Mouse (Mus musculus) forebrain, postnatal 0 days (tissue): ENCODE results near the gene Enpp5. TPM values are rescaled to one million over a fixed set of nuclear protein-coding genes. Genes with fewer than 3 reads are reported as not detected.

Experiments used
- ATAC-seq: fragments of 200-750 bp; cut with Nextera tagmentation; 2 replicates; pipeline ENCODE4 v1.8.0; 2017; ENCODE audit warnings: mild to moderate bottlenecking, moderate library complexity
- DNase-seq: peaks from one replicate; pipeline ENCODE4 v3.0.0-alpha.2; 2015
- H3K27ac ChIP-seq: fragments of 300-500 bp; sonication (generic); 2 replicates; pipeline ENCODE4 v1.5.1; 2014; ENCODE audit warnings: low read depth, mild to moderate bottlenecking, antibody characterized with exemption, low read length, moderate library complexity, mixed read lengths
- H3K27me3 ChIP-seq: fragments of 300-500 bp; sonication (generic); 2 replicates; pipeline ENCODE4 v1.6.1; 2014; ENCODE audit warnings: mild to moderate bottlenecking, low read length, mixed read lengths; ENCODE audit not compliant: insufficient read depth
- H3K36me3 ChIP-seq: fragments of 300-500 bp; sonication (generic); 2 replicates; pipeline ENCODE4 v1.6.1; 2014; ENCODE audit warnings: mild to moderate bottlenecking, moderate library complexity; ENCODE audit not compliant: insufficient read depth
- H3K4me1 ChIP-seq: fragments of 300-500 bp; sonication (generic); 2 replicates; pipeline ENCODE4 v1.6.1; 2014; ENCODE audit warnings: antibody characterized with exemption; ENCODE audit not compliant: insufficient read depth
- H3K4me2 ChIP-seq: fragments of 300-500 bp; sonication (generic); 2 replicates; pipeline ENCODE4 v1.6.1; 2014; ENCODE audit warnings: low read depth, mild to moderate bottlenecking, moderate library complexity
- H3K4me3 ChIP-seq: fragments of 300-500 bp; sonication (generic); 2 replicates; pipeline ENCODE4 v1.5.1; 2014; ENCODE audit warnings: low read depth, low read length, mixed read lengths
- H3K9ac ChIP-seq: fragments of 300-500 bp; sonication (generic); 2 replicates; pipeline ENCODE4 v1.6.1; 2014; ENCODE audit warnings: mild to moderate bottlenecking
- H3K9me3 ChIP-seq: fragments of 300-500 bp; sonication (generic); 2 replicates; pipeline ENCODE4 v1.6.1; 2016; ENCODE audit warnings: low read length
- CTCF ChIP-seq: sonication (generic); IDR thresholded peaks from 2 replicates; pipeline ENCODE4 v1.5.1; 2016; ENCODE audit warnings: antibody characterized with exemption, control low read depth, low read depth
- WGBS: fragments of 180-500 bp; shearing (Covaris S2); extraction: QIAGEN DNeasy Blood & Tissue Kit; methylation state at CpG from one replicate; pipeline ENCODE4 v1.1.7; 2014; 5-methylcytosine and 5-hydroxymethylcytosine counted together
- polyA plus RNA-seq: library from polyadenylated mRNA; unstranded; fragments of >200 nt; fragmentation: Nextera tagmentation; extraction: Ambion mirVana; gene quantifications from 2 replicates; pipeline ENCODE4 v1.2.1, GENCODE M21; 2015
- total RNA-seq: library from RNA; depleted of rRNA; stranded (reverse); fragments of >200 nt; gene quantifications from 2 replicates; pipeline ENCODE4 v1.2.3, GENCODE M21; 2014

The Enpp5 gene
- total and polyA plus RNA-seq, 2 experiments from 2014 or later, result 97.5 to 130 TPM

DNA sequence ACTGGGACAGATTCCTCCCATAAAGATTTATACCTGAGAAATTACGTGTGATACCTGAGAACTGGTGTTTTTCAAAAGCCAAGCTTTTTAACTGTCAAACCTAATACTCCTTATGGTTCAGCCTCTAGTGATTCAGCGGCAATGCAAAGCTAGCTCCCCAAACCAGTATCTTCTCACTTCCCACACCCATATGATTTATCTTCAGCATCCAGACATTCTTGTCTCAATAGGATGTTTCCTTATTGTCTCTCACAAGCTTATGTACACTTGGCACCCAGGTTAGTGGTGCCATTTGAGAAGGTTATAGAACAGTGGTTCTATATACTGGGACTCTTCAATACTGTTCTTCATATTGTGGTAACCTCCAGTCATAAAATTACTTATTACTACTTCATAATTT, 39.1 kb downstream of the Enpp5 start:
- Histone ChIP-seq H3K9me3 (no peaks in the 10 kb centered on the region), H3K27ac (no peak overlapping the region), H3K27me3 (no peaks in the 10 kb centered on the region), H3K36me3 (no peaks in the 10 kb centered on the region), H3K4me3 (no peak overlapping the region), H3K4me2 (no peak overlapping the region), H3K9ac (no peak overlapping the region), H3K4me1 (no peaks in the 10 kb centered on the region)
- TF ChIP-seq CTCF, result no peak
- no peak for ATAC-seq
- no peak for DNase-seq
- WGBS, result 70% methylated on average over 2 of the region's 2 CpGs

DNA sequence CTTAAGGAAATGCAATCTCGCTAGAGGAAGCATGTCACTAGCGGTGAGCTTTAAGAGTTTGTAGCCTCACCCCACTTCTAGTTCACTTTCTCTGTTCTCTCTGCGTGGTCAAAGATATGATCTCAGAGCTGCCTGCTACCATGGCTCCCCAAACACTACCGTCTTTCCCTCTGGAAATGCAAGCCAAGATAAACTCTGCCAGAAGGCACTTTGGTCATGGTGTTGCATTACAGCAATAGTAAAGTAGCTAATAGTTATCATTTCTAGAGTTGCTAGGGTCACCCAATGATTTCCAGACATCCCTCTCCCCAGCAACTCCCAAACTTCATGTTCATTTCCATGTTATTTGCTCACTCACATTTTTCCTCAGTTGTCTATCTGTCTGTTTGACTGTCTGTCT, 39.6 kb downstream of the Enpp5 start:
- 87% methylated on average over 4 of the region's 4 CpGs for WGBS
- Histone ChIP-seq H3K4me1 (no peaks in the 10 kb centered on the region), H3K4me3 (no peak overlapping the region), H3K9me3 (no peaks in the 10 kb centered on the region), H3K4me2 (no peak overlapping the region), H3K27ac (no peak overlapping the region), H3K27me3 (no peaks in the 10 kb centered on the region), H3K36me3 (no peaks in the 10 kb centered on the region), H3K9ac (no peak overlapping the region)
- ATAC-seq (no peak), DNase-seq (no peak)
- no peak for TF ChIP-seq CTCF

DNA sequence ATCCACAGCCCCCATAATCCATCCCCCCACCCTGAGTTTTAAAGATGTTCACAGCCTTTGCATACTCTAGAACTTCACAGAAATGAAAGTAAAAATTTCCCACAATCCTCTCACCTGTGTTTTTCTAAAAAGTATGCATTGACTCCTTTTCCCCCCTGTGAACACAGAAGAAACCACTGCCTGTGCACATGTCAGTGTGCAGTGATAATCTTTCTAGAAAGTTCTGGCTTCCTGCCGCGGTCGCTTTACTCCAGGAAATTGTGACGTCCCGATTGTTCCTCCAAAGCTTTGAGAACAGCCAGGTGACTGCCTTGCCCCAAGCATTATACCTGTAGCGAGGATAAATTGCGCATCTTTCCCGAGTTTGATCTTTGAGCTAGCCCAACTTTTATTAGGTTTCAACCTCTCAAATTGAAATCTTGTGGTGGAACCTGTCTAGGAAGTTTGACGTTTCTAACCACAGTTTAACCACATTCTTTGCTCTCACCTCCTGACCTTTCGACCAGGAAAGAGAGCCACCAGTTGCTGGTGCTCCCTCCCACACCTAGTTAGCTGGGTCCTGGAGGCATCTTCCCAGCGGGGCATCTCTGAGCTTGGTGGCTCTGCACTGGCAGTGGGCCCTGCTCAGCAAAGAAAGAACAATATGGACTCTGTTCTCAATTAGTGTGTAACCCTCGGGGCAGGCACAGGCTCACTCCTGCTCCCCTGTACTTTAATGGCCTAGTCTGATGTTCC, 42.9 kb downstream of the Enpp5 start:
- no peaks in the 10 kb centered on the region for H3K36me3 ChIP-seq
- H3K4me1 ChIP-seq, result no peaks in the 10 kb centered on the region
- H3K27ac ChIP-seq, result no peak overlapping the region
- H3K9ac ChIP-seq, result no peak overlapping the region
- ATAC-seq (no peak), DNase-seq (no peak)
- no peak overlapping the region for H3K4me3 ChIP-seq
- WGBS, result 77% methylated on average over 12 of the region's 12 CpGs
- TF ChIP-seq CTCF, result no peak
- no peaks in the 10 kb centered on the region for H3K27me3 ChIP-seq
- H3K4me2 ChIP-seq, result no peak overlapping the region
- H3K9me3 ChIP-seq, result no peaks in the 10 kb centered on the region

DNA sequence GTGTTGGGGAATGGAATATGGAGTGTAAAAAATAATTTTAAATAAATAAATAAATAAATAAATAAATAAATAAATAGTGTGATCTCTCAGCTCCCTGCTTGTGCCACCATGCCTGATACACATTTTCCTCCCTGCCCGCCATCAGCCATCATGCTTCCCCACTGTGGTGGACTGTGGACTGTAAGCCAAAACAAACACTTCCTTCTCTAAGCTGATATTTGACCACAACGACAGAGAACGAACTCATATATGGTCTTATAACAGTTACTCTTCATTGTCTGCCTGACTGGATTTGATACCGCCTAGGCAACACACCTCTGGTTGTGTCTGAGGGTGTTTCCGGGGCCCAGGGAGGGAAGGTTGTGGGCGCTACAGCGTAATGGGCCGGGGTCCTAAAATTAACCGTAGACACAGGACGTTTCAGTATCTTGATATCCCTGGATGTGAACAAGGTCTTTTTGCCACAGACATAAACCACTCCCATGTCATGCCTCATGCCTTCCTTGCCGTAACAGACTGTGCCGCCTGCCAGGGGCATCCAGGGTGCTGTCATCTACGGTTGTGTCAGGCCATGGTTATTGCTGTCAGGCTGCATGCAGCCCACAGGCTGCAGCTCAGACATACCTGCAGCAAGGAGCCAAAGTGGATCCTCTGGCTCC, 50.6 kb downstream of the Enpp5 start:
- H3K4me2 ChIP-seq, result no peak overlapping the region
- H3K36me3 ChIP-seq, result no peaks in the 10 kb centered on the region
- H3K4me1 ChIP-seq, result no peaks in the 10 kb centered on the region
- no peaks in the 10 kb centered on the region for H3K9me3 ChIP-seq
- ATAC-seq, result no peak; the same call in 1 of the 2 replicates
- no peak for DNase-seq
- H3K27me3 ChIP-seq, result no peaks in the 10 kb centered on the region
- no peak overlapping the region for H3K27ac ChIP-seq
- TF ChIP-seq CTCF, result no peak
- WGBS, result 89% methylated on average over 13 of the region's 13 CpGs
- H3K4me3 ChIP-seq, result no peak overlapping the region
- no peak overlapping the region for H3K9ac ChIP-seq

DNA sequence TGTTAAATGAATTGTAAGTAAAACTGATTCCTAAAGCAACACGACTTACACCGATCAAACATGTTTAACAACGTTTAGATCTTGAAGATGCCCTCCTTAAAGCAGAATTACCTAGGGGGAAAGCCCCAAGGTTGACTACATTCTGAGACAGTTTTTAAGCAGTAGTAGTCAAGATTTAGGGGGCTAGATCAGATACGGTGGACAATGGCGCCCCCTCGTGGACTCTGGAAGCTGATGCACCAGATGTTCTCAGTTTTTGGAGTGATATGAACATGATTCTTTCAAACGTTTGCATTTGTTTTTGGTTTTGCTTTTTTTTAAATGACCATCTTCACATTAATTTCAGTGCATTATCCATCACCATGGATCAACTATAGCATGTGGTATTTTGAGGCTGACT, 51.8 kb downstream of the Enpp5 start:
- H3K9me3 ChIP-seq, result no peaks in the 10 kb centered on the region
- DNase-seq (peak; percentile 84), ATAC-seq (peak; percentile 45; the same call in 1 of the 2 replicates)
- peak; percentile 88 for TF ChIP-seq CTCF
- no peaks in the 10 kb centered on the region for H3K4me1 ChIP-seq
- no peaks in the 10 kb centered on the region for H3K27me3 ChIP-seq
- H3K27ac ChIP-seq, result no peak overlapping the region
- H3K9ac ChIP-seq, result no peak overlapping the region
- H3K36me3 ChIP-seq, result no peaks in the 10 kb centered on the region
- H3K4me2 ChIP-seq, result no peak overlapping the region
- 12% methylated on average over 7 of the region's 7 CpGs for WGBS
- H3K4me3 ChIP-seq, result no peak overlapping the region

DNA sequence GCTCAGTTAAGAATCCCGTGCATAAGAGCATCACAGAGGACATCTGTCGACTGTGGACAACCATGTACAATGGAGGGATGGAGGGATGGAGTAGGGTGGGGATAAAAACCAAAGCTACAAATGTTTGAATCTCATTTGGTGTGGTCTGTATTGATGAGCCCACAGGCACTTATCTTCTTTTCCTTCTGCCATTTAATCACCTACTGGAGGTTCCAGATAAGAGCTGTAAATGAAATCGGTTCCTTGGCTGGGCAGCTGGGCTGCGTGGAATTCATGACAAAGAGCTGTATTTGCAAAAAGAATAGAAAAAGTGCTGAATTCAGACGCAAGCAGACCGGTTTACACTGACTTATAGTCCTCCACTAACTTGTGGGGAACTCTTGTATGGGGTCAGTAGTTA, 55.5 kb downstream of the Enpp5 start:
- DNase-seq (no peak), ATAC-seq (no peak)
- no peak for TF ChIP-seq CTCF
- Histone ChIP-seq H3K9ac (no peak overlapping the region), H3K9me3 (no peaks in the 10 kb centered on the region), H3K4me1 (no peaks in the 10 kb centered on the region), H3K27ac (no peak overlapping the region), H3K27me3 (no peaks in the 10 kb centered on the region), H3K4me2 (no peak overlapping the region), H3K4me3 (no peak overlapping the region), H3K36me3 (no peaks in the 10 kb centered on the region)
- WGBS, result 77% methylated on average over 6 of the region's 6 CpGs

DNA sequence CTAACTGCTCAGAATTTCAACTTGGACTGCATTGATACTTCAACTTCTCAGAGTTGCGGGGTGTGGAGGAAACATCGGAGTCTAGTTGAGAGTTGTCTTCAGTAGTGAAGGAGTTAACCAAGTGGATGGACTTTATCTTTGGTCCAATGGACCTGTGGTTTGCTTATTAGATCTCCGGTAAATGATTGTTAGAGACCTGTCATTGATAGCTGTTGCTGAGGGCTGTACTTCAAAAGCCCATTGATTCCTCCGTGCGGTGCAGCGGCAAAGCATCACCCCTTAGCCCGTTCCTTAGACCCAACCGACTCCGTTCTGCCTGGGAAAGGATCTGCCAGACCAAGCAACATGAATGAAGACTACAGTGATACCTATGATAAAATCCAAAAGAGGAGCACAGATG, 55.9 kb downstream of the Enpp5 start:
- no peaks in the 10 kb centered on the region for H3K27me3 ChIP-seq
- H3K4me3 ChIP-seq, result no peak overlapping the region
- ATAC-seq (no peak), DNase-seq (no peak)
- no peak for TF ChIP-seq CTCF
- H3K36me3 ChIP-seq, result no peaks in the 10 kb centered on the region
- H3K9me3 ChIP-seq, result no peaks in the 10 kb centered on the region
- H3K9ac ChIP-seq, result no peak overlapping the region
- 64% methylated on average over 9 of the region's 9 CpGs for WGBS
- H3K4me1 ChIP-seq, result no peaks in the 10 kb centered on the region
- H3K4me2 ChIP-seq, result no peak overlapping the region
- no peak overlapping the region for H3K27ac ChIP-seq
